Mouse (Mus musculus) thymus, postnatal 0 days (tissue): ENCODE results near the gene Kcnma1. TPM values are rescaled to one million over a fixed set of nuclear protein-coding genes. Genes with fewer than 3 reads are reported as not detected.

Source experiments
- DNase-seq: peaks from one replicate; pipeline ENCODE4 v3.0.0-alpha.2; 2015; ENCODE audit warnings: low spot score
- polyA plus RNA-seq: library from polyadenylated mRNA; unstranded; fragments of >200 nt; fragmentation: Nextera tagmentation; extraction: Ambion mirVana; gene quantifications from 2 replicates; pipeline ENCODE4 v1.2.1, GENCODE M21; 2015

Gene Kcnma1
- polyA plus RNA-seq, 1 experiment from 2014 or later = 2.4 TPM

- DNase-seq = no peak
These were observed 228.2 kb downstream of the Kcnma1 start for GRCm38 (mm10) chr14:23785921-23786686.

- no peak for DNase-seq
These were observed 231.3 kb downstream of the Kcnma1 start for GRCm38 (mm10) chr14:23782845-23783609.

- DNase-seq = no peak
These were observed 239.7 kb downstream of the Kcnma1 start for GRCm38 (mm10) chr14:23774542-23774941.

- no peak for DNase-seq
These were observed 241.6 kb downstream of the Kcnma1 start for GRCm38 (mm10) chr14:23772685-23773084.

GRCm38 (mm10) chr14:23771794-23772193, 242.5 kb downstream of the Kcnma1 start:
- DNase-seq = no peak

GRCm38 (mm10) chr14:23762471-23762870, 251.8 kb downstream of the Kcnma1 start:
- no peak for DNase-seq

GRCm38 (mm10) chr14:23759626-23760025, 254.7 kb downstream of the Kcnma1 start:
- DNase-seq = no peak

GRCm38 (mm10) chr14:23758421-23758820, 255.9 kb downstream of the Kcnma1 start:
- no peak for DNase-seq

- DNase-seq = no peak
These were observed 266.3 kb downstream of the Kcnma1 start for GRCm38 (mm10) chr14:23748011-23748410.

GRCm38 (mm10) chr14:23746976-23747375, 267.3 kb downstream of the Kcnma1 start:
- DNase-seq = no peak

GRCm38 (mm10) chr14:23741531-23741930, 272.8 kb downstream of the Kcnma1 start:
- DNase-seq = no peak

- DNase-seq = no peak
These were observed 280.1 kb downstream of the Kcnma1 start for GRCm38 (mm10) chr14:23734200-23734599.

- no peak for DNase-seq
These were observed 284.9 kb downstream of the Kcnma1 start for GRCm38 (mm10) chr14:23729377-23729776.

GRCm38 (mm10) chr14:23723701-23724430, 290.4 kb downstream of the Kcnma1 start:
- no peak for DNase-seq

GRCm38 (mm10) chr14:23719246-23719645, 295.0 kb downstream of the Kcnma1 start:
- no peak for DNase-seq

GRCm38 (mm10) chr14:23718667-23719066, 295.6 kb downstream of the Kcnma1 start:
- no peak for DNase-seq

GRCm38 (mm10) chr14:23714396-23715131, 299.7 kb downstream of the Kcnma1 start:
- DNase-seq = no peak

GRCm38 (mm10) chr14:23712891-23713290, 301.4 kb downstream of the Kcnma1 start:
- no peak for DNase-seq

GRCm38 (mm10) chr14:23710954-23711353, 303.3 kb downstream of the Kcnma1 start:
- no peak for DNase-seq

- no peak for DNase-seq
These were observed 307.5 kb downstream of the Kcnma1 start for GRCm38 (mm10) chr14:23706837-23707236.

GRCm38 (mm10) chr14:23705647-23706046, 308.6 kb downstream of the Kcnma1 start:
- no peak for DNase-seq
